Mouse (Mus musculus): Measurements from ENCODE around the gene Srrt. TPM values are rescaled to one million over a fixed set of nuclear protein-coding genes. Genes with fewer than 3 reads are reported as not detected.

Gene Srrt
- polyA plus RNA-seq, 1 experiment from 2014 or later, result 113 TPM

DNA sequence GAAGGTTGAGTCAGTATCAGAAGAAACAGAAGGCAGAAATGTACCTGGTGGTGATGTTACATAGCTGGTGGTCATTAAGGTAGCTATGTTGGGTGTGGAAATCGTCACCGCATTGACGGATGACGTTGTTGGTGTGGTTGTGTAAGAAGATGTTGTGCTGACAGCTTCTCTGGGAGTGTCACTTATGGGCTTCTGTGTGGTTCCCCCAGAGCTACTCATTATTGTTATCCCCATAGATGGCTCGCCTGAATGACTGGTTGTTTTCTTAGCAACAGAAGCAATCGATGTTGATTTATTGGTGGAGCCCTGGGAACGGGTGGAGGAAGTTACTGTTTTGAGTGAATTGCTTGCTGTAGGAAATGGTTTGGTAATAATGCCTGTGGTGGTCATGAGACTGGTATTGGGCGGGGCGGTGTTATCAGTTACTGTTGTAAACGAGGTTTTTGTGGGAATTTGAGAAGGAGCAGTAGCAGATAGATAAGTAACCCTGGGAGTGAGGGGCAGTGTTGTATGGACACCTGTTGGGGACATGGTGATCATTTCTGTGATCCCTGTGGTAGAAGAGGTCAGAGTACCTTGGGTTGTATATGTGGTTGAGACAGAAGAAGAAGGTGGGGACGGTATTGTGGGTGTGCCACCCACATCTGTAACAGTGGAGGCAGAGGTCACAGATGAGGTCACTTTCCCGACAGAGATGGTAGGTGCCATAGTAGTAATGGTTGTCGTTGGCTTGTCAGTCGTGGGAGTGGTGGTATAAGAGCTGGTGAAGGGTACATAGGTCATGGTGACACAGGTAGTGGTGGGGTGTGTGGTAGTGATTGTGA lies 43.4 kb downstream of the Srrt start:
- H3K9me3 ChIP-seq (ENCODE audit: control insufficient read depth, low read length), result no peaks in the 10 kb centered on the region
- H3K4me1 ChIP-seq (ENCODE audit: control insufficient read depth, insufficient read depth, low read length), result peaks cover 8% of the 10 kb centered on the region; the same call in 1 of the 2 replicates
- H3K9ac ChIP-seq (ENCODE audit: low read depth, low read length), result no peak overlapping the region
- no peaks in the 10 kb centered on the region for H3K36me3 ChIP-seq (ENCODE audit: control insufficient read depth, insufficient read depth, low read length)
- peak; percentile 86 for ATAC-seq
- 60% methylated on average over 14 of the region's 14 CpGs for WGBS
- H3K4me2 ChIP-seq (ENCODE audit: low read depth, low read length), result 0 out of 2 replicates have a peak overlapping the region, but pooled peaks have one; percentile 7
- no peaks in the 10 kb centered on the region for H3K27me3 ChIP-seq (replicated peaks; ENCODE audit: control insufficient read depth, insufficient read depth, low read length)
- peak overlapping the region; percentile 37; the same call in 1 of the 2 replicates for H3K27ac ChIP-seq (ENCODE audit: low read length)
- H3K4me3 ChIP-seq (ENCODE audit: low read length), result no peak overlapping the region

Small RNA genes within 50 kb of the gene (microRNA-seq; reads per million reads assigned to microRNA genes)
- 0.68 reads per million for gene Mir7036
- gene Mir8116, result not detected

Other genes starting within 250 kb of the Srrt start
- gene Serpine1, start 235.4 kb downstream of the Srrt start, polyA plus RNA-seq (2015; fragmentation: Nextera tagmentation; extraction: Ambion mirVana), result 0.24 and 0.29 TPM in 2 replicates
- 5.5 and 6.5 TPM in 2 replicates for gene Trim56, start 191.5 kb downstream of the Srrt start, polyA plus RNA-seq (2015; fragmentation: Nextera tagmentation; extraction: Ambion mirVana)
- 5.6 and 6.1 TPM in 2 replicates for gene Muc3, start 158.4 kb downstream of the Srrt start, polyA plus RNA-seq (2015; fragmentation: Nextera tagmentation; extraction: Ambion mirVana)
- gene Muc3a, start 95.3 kb downstream of the Srrt start, polyA plus RNA-seq (2015; fragmentation: Nextera tagmentation; extraction: Ambion mirVana), result 25.3 and 31.7 TPM in 2 replicates
- gene Ache, start 20.2 kb downstream of the Srrt start, polyA plus RNA-seq (2015; fragmentation: Nextera tagmentation; extraction: Ambion mirVana), result 9.0 and 9.3 TPM in 2 replicates
- 9.5 and 10.7 TPM in 2 replicates for gene Ufsp1, start 13.0 kb downstream of the Srrt start, polyA plus RNA-seq (2015; fragmentation: Nextera tagmentation; extraction: Ambion mirVana)
- 61.2 and 68.0 TPM in 2 replicates for gene Trip6, start 6.7 kb upstream of the Srrt start, polyA plus RNA-seq (2015; fragmentation: Nextera tagmentation; extraction: Ambion mirVana)
- 14.7 and 15.7 TPM in 2 replicates for gene Slc12a9, start 25.9 kb upstream of the Srrt start, polyA plus RNA-seq (2015; fragmentation: Nextera tagmentation; extraction: Ambion mirVana)
- gene Ephb4, start 42.4 kb upstream of the Srrt start, polyA plus RNA-seq (2015; fragmentation: Nextera tagmentation; extraction: Ambion mirVana), result 29.9 and 31.2 TPM in 2 replicates
- gene Zan, start 169.4 kb upstream of the Srrt start, polyA plus RNA-seq (2015; fragmentation: Nextera tagmentation; extraction: Ambion mirVana), result 0.89 and 0.92 TPM in 2 replicates
- 58.6 and 62.1 TPM in 2 replicates for gene Pop7, start 194.8 kb upstream of the Srrt start, polyA plus RNA-seq (2015; fragmentation: Nextera tagmentation; extraction: Ambion mirVana)
- gene Gigyf1, start 210.9 kb upstream of the Srrt start, polyA plus RNA-seq (2015; fragmentation: Nextera tagmentation; extraction: Ambion mirVana), result 7.4 and 7.8 TPM in 2 replicates
- 0.20 and 0.40 TPM in 2 replicates for gene Epo, start 225.6 kb upstream of the Srrt start, polyA plus RNA-seq (2015; fragmentation: Nextera tagmentation; extraction: Ambion mirVana)
- 354 and 363 TPM in 2 replicates for gene Gnb2, start 225.8 kb upstream of the Srrt start, polyA plus RNA-seq (2015; fragmentation: Nextera tagmentation; extraction: Ambion mirVana)
- gene Actl6b, start 245.8 kb upstream of the Srrt start, polyA plus RNA-seq (2015; fragmentation: Nextera tagmentation; extraction: Ambion mirVana), result 4.4 TPM in 2 replicates